Comparison of ENCODE assay signal across 8 mouse cellular contexts in genomic region chr6:120666761-120667421, GRCm38 (mm10). TPM values are rescaled to one million over a fixed set of nuclear protein-coding genes. Genes with fewer than 3 reads are reported as not detected.
DNase-seq lines count a peak whose midpoint lies in the region; ATAC-seq and TF ChIP-seq lines count a peak whose summit lies in the region.

No protein-coding gene starts in this region.

- peak; percentile 60 for DNase-seq in ES-CJ7 (ENCODE audit: low read depth, low spot score)
- peak; percentile 50 for DNase-seq in c-Kit-positive CD71-positive TER-119-positive erythroid progenitor cells, embryonic 14.5 days (ENCODE audit: low spot score)
- DNase-seq in forebrain, embryonic 11.5 days (ENCODE audit: low spot score): peak; percentile 88
- DNase-seq in kidney, postnatal 14 days: peak; percentile 62
- peak; percentile 70 for DNase-seq in liver, postnatal 0 days
- peak; percentile 26 for DNase-seq in ovary, postnatal 10 days (ENCODE audit: low spot score)
- DNase-seq in thymus, postnatal 25 days: peak; percentile 53

- no peak for TF ChIP-seq CTCF in liver, postnatal 0 days (IDR thresholded peaks at IDR 0.05; ENCODE audit: low read depth)

- H3K9ac ChIP-seq in forebrain, embryonic 11.5 days (ENCODE audit: low read length): peak overlapping the region; percentile 91
- peak overlapping the region; percentile 69 for H3K9ac ChIP-seq in heart, embryonic 15.5 days
- peak overlapping the region; percentile 97 for H3K9ac ChIP-seq in liver, postnatal 0 days (replicated peaks)

- H3K4me3 ChIP-seq in forebrain, embryonic 11.5 days (ENCODE audit: low read depth, low read length): peak overlapping the region; percentile 88
- peak overlapping the region; percentile 74 for H3K4me3 ChIP-seq in heart, embryonic 15.5 days
- H3K4me3 ChIP-seq in liver, postnatal 0 days (ENCODE audit: low read depth, low read length): peak overlapping the region; percentile 92

- WGBS in forebrain, embryonic 11.5 days: under 1% methylated on average over 51 of the region's 87 CpGs
- WGBS in heart, embryonic 15.5 days: under 1% methylated on average over 87 of the region's 87 CpGs
- WGBS in liver, postnatal 0 days (ENCODE audit: insufficient replicate concordance): under 1% methylated on average over 67 of the region's 87 CpGs

- H3K36me3 ChIP-seq in forebrain, embryonic 11.5 days (ENCODE audit: control insufficient read depth, insufficient read depth, low read length): no peaks in the 10 kb centered on the region
- H3K36me3 ChIP-seq in heart, embryonic 15.5 days: no peaks in the 10 kb centered on the region
- H3K36me3 ChIP-seq in liver, postnatal 0 days (replicated peaks; ENCODE audit: insufficient read depth, low read length): no peaks in the 10 kb centered on the region

- H3K4me2 ChIP-seq in forebrain, embryonic 11.5 days (ENCODE audit: low read depth, low read length, severe bottlenecking): peak overlapping the region; percentile 88
- peak overlapping the region; percentile 90 for H3K4me2 ChIP-seq in heart, embryonic 15.5 days
- H3K4me2 ChIP-seq in liver, postnatal 0 days (ENCODE audit: low read depth, low read length): peak overlapping the region; percentile 96

- H3K9me3 ChIP-seq in forebrain, embryonic 11.5 days (ENCODE audit: control insufficient read depth, low read length): no peaks in the 10 kb centered on the region
- no peaks in the 10 kb centered on the region for H3K9me3 ChIP-seq in heart, embryonic 15.5 days (replicated peaks)
- H3K9me3 ChIP-seq in liver, postnatal 0 days (ENCODE audit: low read length): no peaks in the 10 kb centered on the region

- no peak for TF ChIP-seq EP300 in liver, postnatal 0 days (IDR thresholded peaks at IDR 0.05; ENCODE audit: low read depth)

- H3K27me3 ChIP-seq in forebrain, embryonic 11.5 days (ENCODE audit: control insufficient read depth, insufficient read depth, low read length): no peaks in the 10 kb centered on the region; the same call in 1 of the 2 replicates
- H3K27me3 ChIP-seq in heart, embryonic 15.5 days: peaks cover 4% of the 10 kb centered on the region; the same call in 1 of the 2 replicates
- 0 out of 2 replicates have a peak, but pooled peaks cover 3% of the 10 kb centered on the region for H3K27me3 ChIP-seq in liver, postnatal 0 days (ENCODE audit: insufficient read depth, low read length)

- peak; percentile 47 for ATAC-seq in forebrain, embryonic 11.5 days (replicated peaks; ENCODE audit: low FRiP score)
- ATAC-seq in heart, embryonic 15.5 days (replicated peaks; ENCODE audit: insufficient number of reproducible peaks, insufficient read depth, low FRiP score, low read depth): peak; percentile 44
- peak; percentile 14 for ATAC-seq in liver, postnatal 0 days

- no peaks in the 10 kb centered on the region; the same call in 1 of the 2 replicates for H3K4me1 ChIP-seq in forebrain, embryonic 11.5 days (replicated peaks; ENCODE audit: control insufficient read depth, insufficient read depth, low read length)
- peaks cover 9% of the 10 kb centered on the region; the same call in 1 of the 2 replicates for H3K4me1 ChIP-seq in heart, embryonic 15.5 days (replicated peaks)
- H3K4me1 ChIP-seq in liver, postnatal 0 days (ENCODE audit: insufficient read depth): peaks cover 15% of the 10 kb centered on the region

- H3K27ac ChIP-seq in forebrain, embryonic 11.5 days (ENCODE audit: low read depth, low read length): peak overlapping the region; percentile 100
- peak overlapping the region; percentile 88 for H3K27ac ChIP-seq in heart, embryonic 15.5 days
- peak overlapping the region; percentile 98 for H3K27ac ChIP-seq in liver, postnatal 0 days (ENCODE audit: low read depth)

RNA-seq across cellular contexts. Expression of gene Cecr2, which starts 0.7 kb away (rescaled TPM):
- 20.4 and 22.0 TPM in 2 replicates for polyA plus RNA-seq in forebrain, embryonic 11.5 days (2014; fragmentation: Nextera tagmentation; extraction: Ambion mirVana)
- polyA plus RNA-seq in heart, embryonic 15.5 days (2015; fragmentation: Nextera tagmentation; extraction: Ambion mirVana): 1.1 and 1.2 TPM in 2 replicates
- 4.7 and 5.0 TPM in 2 replicates for polyA plus RNA-seq in liver, postnatal 0 days (2015; fragmentation: Nextera tagmentation; extraction: Ambion mirVana)

Comparison
In these comparisons a context has a peak if more than half of its experiments do, and no peak if none do; other contexts are left out.
1. Peak in every context shown above with its lines: DNase-seq, ATAC-seq, H3K4me3 ChIP-seq and H3K27ac ChIP-seq.
2. DNase-seq: peak in every context shown above with its lines; median percentile 88 in forebrain, embryonic 11.5 days; 70 in liver, postnatal 0 days; 62 in kidney, postnatal 14 days; 60 in ES-CJ7; 53 in thymus, postnatal 25 days; 50 in c-Kit-positive CD71-positive TER-119-positive erythroid progenitor cells, embryonic 14.5 days; 26 in ovary, postnatal 10 days.